Mouse (Mus musculus) hindbrain, postnatal 0 days (tissue): Measurements from ENCODE around the gene Rasgef1b. TPM values are rescaled to one million over a fixed set of nuclear protein-coding genes. Genes with fewer than 3 reads are reported as not detected.

Source experiments
- ATAC-seq: fragments of 200-750 bp; cut with Nextera tagmentation; 2 replicates; pipeline ENCODE4 v1.8.0; 2017; ENCODE audit warnings: mild to moderate bottlenecking, moderate TSS enrichment, moderate library complexity
- DNase-seq: peaks from one replicate; pipeline ENCODE4 v3.0.0-alpha.2; 2015; ENCODE audit warnings: low spot score
- H3K27ac ChIP-seq: fragments of 300-500 bp; sonication (generic); 2 replicates; pipeline ENCODE4 v1.5.1; 2014; ENCODE audit warnings: mild to moderate bottlenecking
- H3K27me3 ChIP-seq: fragments of 300-500 bp; sonication (generic); 2 replicates; pipeline ENCODE4 v1.6.1; 2014; ENCODE audit warnings: low read length, mixed read lengths; ENCODE audit not compliant: insufficient read depth
- H3K36me3 ChIP-seq: fragments of 300-500 bp; sonication (generic); 2 replicates; pipeline ENCODE4 v1.6.1; 2014; ENCODE audit warnings: low read length, mixed read lengths; ENCODE audit not compliant: insufficient read depth
- H3K4me1 ChIP-seq: fragments of 300-500 bp; sonication (generic); 2 replicates; pipeline ENCODE4 v1.6.1; 2014; ENCODE audit warnings: antibody characterized with exemption, low read length, mixed read lengths; ENCODE audit not compliant: insufficient read depth
- H3K4me2 ChIP-seq: fragments of 300-500 bp; sonication (generic); 2 replicates; pipeline ENCODE4 v1.6.1; 2014; ENCODE audit warnings: low read depth, mild to moderate bottlenecking, low read length, moderate library complexity, mixed read lengths
- H3K4me3 ChIP-seq: fragments of 300-500 bp; sonication (generic); 2 replicates; pipeline ENCODE4 v1.5.1; 2014; ENCODE audit warnings: low read length
- H3K9ac ChIP-seq: fragments of 300-500 bp; sonication (generic); replicated peaks from 2 replicates; pipeline ENCODE4 v1.6.1; 2014; ENCODE audit warnings: mild to moderate bottlenecking, low read length, moderate library complexity, mixed read lengths
- H3K9me3 ChIP-seq: fragments of 300-500 bp; sonication (generic); 2 replicates; pipeline ENCODE4 v1.6.1; 2016; ENCODE audit warnings: low read length, mixed read lengths
- CTCF ChIP-seq: IDR thresholded peaks from 2 replicates; pipeline ENCODE4 v1.5.1; 2016; ENCODE audit warnings: antibody characterized with exemption, control low read depth, low read depth
- WGBS: fragments of 180-500 bp; shearing (Covaris S2); extraction: QIAGEN DNeasy Blood & Tissue Kit; methylation state at CpG from one replicate; pipeline ENCODE4 v1.1.7; 2014; 5-methylcytosine and 5-hydroxymethylcytosine counted together
- polyA plus RNA-seq: library from polyadenylated mRNA; unstranded; fragments of >200 nt; fragmentation: Nextera tagmentation; extraction: Ambion mirVana; gene quantifications from 2 replicates; pipeline ENCODE4 v1.2.1, GENCODE M21; 2015
- total RNA-seq: library from RNA; depleted of rRNA; stranded (reverse); fragments of >200 nt; gene quantifications from 2 replicates; pipeline ENCODE4 v1.2.3, GENCODE M21; 2014

The Rasgef1b gene
- total and polyA plus RNA-seq, 2 experiments from 2014 or later: 32.0 to 39.9 TPM

GRCm38 (mm10) chr5:99752670-99753231 lies 23.9 kb upstream of the Rasgef1b start:
- H3K36me3 ChIP-seq: no peaks in the 10 kb centered on the region
- no peaks in the 10 kb centered on the region for H3K27me3 ChIP-seq
- 67% methylated on average over 5 of the region's 5 CpGs for WGBS
- DNase-seq (peak; percentile 11), ATAC-seq (no peak)
- H3K9ac ChIP-seq: no peak overlapping the region
- H3K27ac ChIP-seq: peak overlapping the region; percentile 17; the same call in 1 of the 2 replicates
- H3K4me3 ChIP-seq: no peak overlapping the region
- no peaks in the 10 kb centered on the region for H3K9me3 ChIP-seq
- TF ChIP-seq CTCF: no peak
- H3K4me2 ChIP-seq: peak overlapping the region; percentile 28; the same call in 1 of the 2 replicates
- no peaks in the 10 kb centered on the region for H3K4me1 ChIP-seq

- Histone ChIP-seq H3K36me3 (no peaks in the 10 kb centered on the region), H3K27me3 (no peaks in the 10 kb centered on the region), H3K4me2 (no peak overlapping the region), H3K9ac (no peak overlapping the region), H3K4me1 (no peaks in the 10 kb centered on the region), H3K9me3 (no peaks in the 10 kb centered on the region), H3K27ac (no peak overlapping the region), H3K4me3 (no peak overlapping the region)
- TF ChIP-seq CTCF: no peak
- 52% methylated on average over 10 of the region's 10 CpGs for WGBS
- ATAC-seq (no peak), DNase-seq (peak; percentile 10)
Measured at GRCm38 (mm10) chr5:99748417-99748816, 19.6 kb upstream of the Rasgef1b start.

- ATAC-seq: no peak
- WGBS: 41% methylated on average over 7 of the region's 7 CpGs
- no peaks in the 10 kb centered on the region for H3K4me1 ChIP-seq
- H3K4me2 ChIP-seq: no peak overlapping the region
- peak; percentile 8 for DNase-seq
- no peaks in the 10 kb centered on the region for H3K27me3 ChIP-seq
- H3K9ac ChIP-seq: no peak overlapping the region
- H3K36me3 ChIP-seq: no peaks in the 10 kb centered on the region
- H3K27ac ChIP-seq: no peak overlapping the region
- no peaks in the 10 kb centered on the region for H3K9me3 ChIP-seq
- no peak for TF ChIP-seq CTCF
- no peak overlapping the region for H3K4me3 ChIP-seq
Measured at GRCm38 (mm10) chr5:99746087-99746486, 17.2 kb upstream of the Rasgef1b start.

- Histone ChIP-seq H3K4me2 (no peak overlapping the region), H3K36me3 (no peaks in the 10 kb centered on the region), H3K4me3 (no peak overlapping the region), H3K9ac (no peak overlapping the region), H3K4me1 (no peaks in the 10 kb centered on the region), H3K27ac (no peak overlapping the region), H3K27me3 (no peaks in the 10 kb centered on the region), H3K9me3 (no peaks in the 10 kb centered on the region)
- no peak for TF ChIP-seq CTCF
- DNase-seq (no peak), ATAC-seq (no peak)
- 77% methylated on average over 7 of the region's 7 CpGs for WGBS
Measured at GRCm38 (mm10) chr5:99742874-99743273, 14.0 kb upstream of the Rasgef1b start.

- Histone ChIP-seq H3K4me1 (no peaks in the 10 kb centered on the region), H3K27ac (no peak overlapping the region), H3K9me3 (no peaks in the 10 kb centered on the region), H3K4me2 (no peak overlapping the region), H3K9ac (no peak overlapping the region), H3K27me3 (no peaks in the 10 kb centered on the region), H3K36me3 (no peaks in the 10 kb centered on the region), H3K4me3 (no peak overlapping the region)
- no peak for DNase-seq
- 33% methylated on average over 8 of the region's 8 CpGs for WGBS
- ATAC-seq: no peak
- no peak for TF ChIP-seq CTCF
Measured at GRCm38 (mm10) chr5:99742056-99742455, 13.2 kb upstream of the Rasgef1b start.

GRCm38 (mm10) chr5:99737937-99738727 lies 9.3 kb upstream of the Rasgef1b start:
- no peaks in the 10 kb centered on the region for H3K9me3 ChIP-seq
- no peaks in the 10 kb centered on the region for H3K36me3 ChIP-seq
- no peak; the same call in 1 of the 2 replicates for ATAC-seq
- 30% methylated on average over 10 of the region's 10 CpGs for WGBS
- no peaks in the 10 kb centered on the region for H3K27me3 ChIP-seq
- H3K9ac ChIP-seq: no peak overlapping the region
- no peaks in the 10 kb centered on the region for H3K4me1 ChIP-seq
- no peak overlapping the region for H3K4me3 ChIP-seq
- TF ChIP-seq CTCF: no peak
- no peak overlapping the region for H3K27ac ChIP-seq
- no peak for DNase-seq
- H3K4me2 ChIP-seq: no peak overlapping the region

GRCm38 (mm10) chr5:99729931-99730330 lies 1.1 kb upstream of the Rasgef1b start:
- Histone ChIP-seq H3K36me3 (no peaks in the 10 kb centered on the region), H3K4me2 (peak overlapping the region; percentile 81), H3K27ac (no peak overlapping the region), H3K4me3 (no peak overlapping the region), H3K9ac (no peak overlapping the region), H3K4me1 (0 out of 2 replicates have a peak, but pooled peaks cover 3% of the 10 kb centered on the region), H3K9me3 (no peaks in the 10 kb centered on the region), H3K27me3 (no peaks in the 10 kb centered on the region)
- no peak for TF ChIP-seq CTCF
- WGBS: 85% methylated on average over 1 of the region's 1 CpGs
- ATAC-seq: no peak
- DNase-seq: no peak
